Mouse (Mus musculus) CH12.LX (cell line): Measurements from ENCODE around the gene Exoc6b. TPM values are rescaled to one million over a fixed set of nuclear protein-coding genes. Genes with fewer than 3 reads are reported as not detected.
A peak's percentile ranks its signal among the peaks of the same experiment; 100 is the strongest.

Experiments
- DNase-seq: peaks from one replicate; pipeline ENCODE4 v3.0.0-alpha.2; 2013; ENCODE audit errors: extremely low read depth
- H3K27ac ChIP-seq: 2 replicates; pipeline ENCODE4 v1.5.1; 2012; ENCODE audit warnings: low read depth, mild to moderate bottlenecking, control low read depth, moderate library complexity; ENCODE audit not compliant: insufficient read depth
- H3K27me3 ChIP-seq: replicated peaks from 2 replicates; pipeline ENCODE3; 2012; ENCODE audit warnings: inconsistent platforms
- H3K36me3 ChIP-seq, 2 experiments: replicated peaks in 1 of 2; 2 replicates each; pipeline versions ENCODE3 to v1.6.1; 2012; ENCODE audit warnings: inconsistent platforms in 1 of 2, low read length in 1 of 2, mild to moderate bottlenecking in 1 of 2, mixed read lengths in 1 of 2, moderate library complexity in 1 of 2; ENCODE audit not compliant: control insufficient read depth in 1 of 2, insufficient read depth in 1 of 2
- H3K4me1 ChIP-seq, 2 experiments: 2 replicates each; pipeline ENCODE4 v1.6.1; 2012; ENCODE audit warnings: inconsistent platforms in 1 of 2, moderate library complexity in 1 of 2; ENCODE audit not compliant: insufficient read depth in 2 of 2, control insufficient read depth in 1 of 2
- H3K4me2 ChIP-seq: 2 replicates; pipeline ENCODE4 v1.6.1; 2012; ENCODE audit warnings: low read depth, mild to moderate bottlenecking, control low read depth; ENCODE audit not compliant: poor library complexity, insufficient read depth, severe bottlenecking
- H3K4me3 ChIP-seq, 3 experiments: fragments of 150-350 bp in 1 of 3; sonication (generic) in 1 of 3; replicated peaks in 1 of 3; 2 replicates each; pipeline versions ENCODE3 to v1.5.1; 2011 to 2012; ENCODE audit warnings: low read depth in 2 of 3, low read length in 2 of 3, mild to moderate bottlenecking in 2 of 3, moderate library complexity in 2 of 3, control low read depth in 1 of 3, improper control_type of control experiment in 1 of 3, inconsistent platforms in 1 of 3, mixed read lengths in 1 of 3; ENCODE audit not compliant: poor library complexity in 1 of 3
- H3K79me2 ChIP-seq: replicated peaks from 2 replicates; pipeline ENCODE4 v1.6.1; 2012; ENCODE audit warnings: mild to moderate bottlenecking, moderate library complexity; ENCODE audit not compliant: control insufficient read depth, poor library complexity, insufficient read depth, severe bottlenecking; ENCODE audit errors: extremely low read depth
- H3K9ac ChIP-seq: 2 replicates; pipeline ENCODE4 v1.6.1; 2012; ENCODE audit warnings: low read depth, mild to moderate bottlenecking, control low read depth, moderate library complexity; ENCODE audit not compliant: insufficient read depth
- H3K9me3 ChIP-seq: replicated peaks from 2 replicates; pipeline ENCODE3; 2012; ENCODE audit warnings: low read length, inconsistent platforms, mixed read lengths
- BHLHE40 ChIP-seq: IDR thresholded peaks from 2 replicates; pipeline ENCODE4 v1.6.1; 2011; ENCODE audit warnings: mild to moderate bottlenecking, low read depth, low read length, improper control_type of control experiment
- CHD1 ChIP-seq: IDR thresholded peaks from 2 replicates; pipeline ENCODE4 v1.6.1; 2012; ENCODE audit warnings: low read depth, low read length, improper control_type of control experiment, inconsistent platforms
- CHD2 ChIP-seq: IDR thresholded peaks from 2 replicates; pipeline ENCODE4 v1.6.1; 2011; ENCODE audit warnings: low read length, improper control_type of control experiment
- ELF1 ChIP-seq: IDR thresholded peaks from 2 replicates; pipeline ENCODE4 v1.6.1; 2014; ENCODE audit warnings: low read depth, mild to moderate bottlenecking, inconsistent platforms, low read length, improper control_type of control experiment
- EP300 ChIP-seq: IDR thresholded peaks from 2 replicates; pipeline ENCODE4 v1.6.1; 2011; ENCODE audit warnings: low read length, improper control_type of control experiment
- ETS1 ChIP-seq: conservative IDR thresholded peaks from 2 replicates; pipeline ENCODE4 v1.6.1; 2012; ENCODE audit warnings: low read depth, mild to moderate bottlenecking, inconsistent platforms, low read length, improper control_type of control experiment, moderate library complexity
- GABPA ChIP-seq: IDR thresholded peaks from 2 replicates; pipeline ENCODE4 v1.6.1; 2012; ENCODE audit warnings: low read depth, low read length, improper control_type of control experiment, inconsistent platforms; ENCODE audit not compliant: insufficient replicate concordance
- HCFC1 ChIP-seq: IDR thresholded peaks from 2 replicates; pipeline ENCODE4 v1.6.1; 2012; ENCODE audit warnings: low read depth, mild to moderate bottlenecking, inconsistent platforms, low read length, improper control_type of control experiment
- IRF4 ChIP-seq: IDR thresholded peaks from 2 replicates; pipeline ENCODE4 v1.6.1; 2014; ENCODE audit warnings: low read depth, mild to moderate bottlenecking, inconsistent platforms, low read length, improper control_type of control experiment
- JUND ChIP-seq: conservative IDR thresholded peaks from 2 replicates; pipeline ENCODE4 v1.6.1; 2011; ENCODE audit warnings: low read depth, low read length, improper control_type of control experiment
- KAT2A ChIP-seq: IDR thresholded peaks from 2 replicates; pipeline ENCODE4 v1.6.1; 2012; ENCODE audit warnings: low read length, improper control_type of control experiment, inconsistent platforms; ENCODE audit not compliant: insufficient replicate concordance
- MAX ChIP-seq: IDR thresholded peaks from 2 replicates; pipeline ENCODE4 v1.6.1; 2011; ENCODE audit warnings: low read length, improper control_type of control experiment
- MAZ ChIP-seq: IDR thresholded peaks from 2 replicates; pipeline ENCODE4 v1.6.1; 2012; ENCODE audit warnings: low read depth, mild to moderate bottlenecking, inconsistent platforms, low read length, improper control_type of control experiment, moderate library complexity
- MEF2A ChIP-seq: IDR thresholded peaks from 2 replicates; pipeline ENCODE4 v1.6.1; 2014; ENCODE audit warnings: low read depth, mild to moderate bottlenecking, inconsistent platforms, low read length, improper control_type of control experiment, borderline replicate concordance
- MXI1 ChIP-seq: IDR thresholded peaks from 2 replicates; pipeline ENCODE4 v1.6.1; 2011; ENCODE audit warnings: mild to moderate bottlenecking, low read depth, low read length, improper control_type of control experiment
- NELFE ChIP-seq: IDR thresholded peaks from 2 replicates; pipeline ENCODE4 v1.6.1; 2011; ENCODE audit warnings: low read depth, low read length, improper control_type of control experiment
- NRF1 ChIP-seq: IDR thresholded peaks from 2 replicates; pipeline ENCODE4 v1.6.1; 2014; ENCODE audit warnings: low read depth, mild to moderate bottlenecking, inconsistent platforms, low read length, improper control_type of control experiment, moderate library complexity
- POLR2A ChIP-seq: IDR thresholded peaks from 2 replicates; pipeline ENCODE4 v1.6.1; 2011; ENCODE audit warnings: low read depth, mild to moderate bottlenecking, improper control_type of control experiment, low read length
- RAD21 ChIP-seq: IDR thresholded peaks from 2 replicates; pipeline ENCODE4 v1.6.1; 2011; ENCODE audit warnings: low read depth, mild to moderate bottlenecking, low read length, improper control_type of control experiment, moderate library complexity
- RCOR1 ChIP-seq: conservative IDR thresholded peaks from 2 replicates; pipeline ENCODE4 v1.6.1; 2012; ENCODE audit warnings: low read depth, mild to moderate bottlenecking, inconsistent platforms, low read length, improper control_type of control experiment
- SIN3A ChIP-seq: IDR thresholded peaks from 2 replicates; pipeline ENCODE4 v1.6.1; 2012; ENCODE audit warnings: low read length, improper control_type of control experiment, inconsistent platforms
- SMC3 ChIP-seq: IDR thresholded peaks from 2 replicates; pipeline ENCODE4 v1.6.1; 2011; ENCODE audit warnings: low read depth, low read length, improper control_type of control experiment
- TBP ChIP-seq: conservative IDR thresholded peaks from 2 replicates; pipeline ENCODE4 v1.6.1; 2011; ENCODE audit warnings: low read depth, low read length, improper control_type of control experiment
- TCF12 ChIP-seq: IDR thresholded peaks from 2 replicates; pipeline ENCODE4 v1.6.1; 2014; ENCODE audit warnings: low read depth, mild to moderate bottlenecking, inconsistent platforms, low read length, improper control_type of control experiment
- UBTF ChIP-seq: IDR thresholded peaks from 2 replicates; pipeline ENCODE4 v1.6.1; 2012; ENCODE audit warnings: low read depth, mild to moderate bottlenecking, inconsistent platforms, low read length, improper control_type of control experiment, moderate library complexity
- USF2 ChIP-seq: conservative IDR thresholded peaks from 2 replicates; pipeline ENCODE4 v1.6.1; 2011; ENCODE audit warnings: low read depth, low read length, improper control_type of control experiment
- ZC3H11A ChIP-seq: IDR thresholded peaks from 2 replicates; pipeline ENCODE4 v1.6.1; 2012; ENCODE audit warnings: low read depth, mild to moderate bottlenecking, inconsistent platforms, low read length, improper control_type of control experiment
- ZMIZ1 ChIP-seq: IDR thresholded peaks from 2 replicates; pipeline ENCODE4 v1.6.1; 2012; ENCODE audit warnings: low read depth, mild to moderate bottlenecking, inconsistent platforms, low read length, improper control_type of control experiment
- ZNF384 ChIP-seq: IDR thresholded peaks from 2 replicates; pipeline ENCODE4 v1.6.1; 2012; ENCODE audit warnings: low read depth, low read length, improper control_type of control experiment, inconsistent platforms
- dilution Hi-C: fragments of 300-500 bp; cut with MboI; formaldehyde crosslinking; loops from 2 replicates; pipeline ENCODE4 v1.14.3; 2020; ENCODE audit warnings: low sequenced_read_pairs; ENCODE audit not compliant: extremely low pct_unique_long_range_greater_than_20kb, extremely low pct_ligation_motif_present
- in situ Hi-C: fragments of 300-500 bp; cut with MboI; formaldehyde crosslinking; loops from 3 replicates; pipeline ENCODE4 v1.14.3; 2019; ENCODE audit warnings: low sequenced_read_pairs, low pct_ligation_motif_present, low pct_unique_long_range_greater_than_20kb, mixed read lengths
- polyA plus RNA-seq: library from polyadenylated mRNA; unstranded; fragments of >175 nt; gene quantifications from 2 replicates; pipeline ENCODE4 v1.2.1, GENCODE M21; 2012; ENCODE audit warnings: low read depth; ENCODE audit not compliant: insufficient read length
- total RNA-seq, 2 experiments: library from RNA; depleted of rRNA; stranded (reverse); fragments of 300-350 nt in 1 of 2; fragments of >200 nt in 1 of 2; gene quantifications; 2 replicates each; pipeline ENCODE4 v1.2.3; 2012 to 2014

The Exoc6b gene
- total and polyA plus RNA-seq, 3 experiments, result 1.7 to 5.2 (median 3.5) TPM

DNA sequence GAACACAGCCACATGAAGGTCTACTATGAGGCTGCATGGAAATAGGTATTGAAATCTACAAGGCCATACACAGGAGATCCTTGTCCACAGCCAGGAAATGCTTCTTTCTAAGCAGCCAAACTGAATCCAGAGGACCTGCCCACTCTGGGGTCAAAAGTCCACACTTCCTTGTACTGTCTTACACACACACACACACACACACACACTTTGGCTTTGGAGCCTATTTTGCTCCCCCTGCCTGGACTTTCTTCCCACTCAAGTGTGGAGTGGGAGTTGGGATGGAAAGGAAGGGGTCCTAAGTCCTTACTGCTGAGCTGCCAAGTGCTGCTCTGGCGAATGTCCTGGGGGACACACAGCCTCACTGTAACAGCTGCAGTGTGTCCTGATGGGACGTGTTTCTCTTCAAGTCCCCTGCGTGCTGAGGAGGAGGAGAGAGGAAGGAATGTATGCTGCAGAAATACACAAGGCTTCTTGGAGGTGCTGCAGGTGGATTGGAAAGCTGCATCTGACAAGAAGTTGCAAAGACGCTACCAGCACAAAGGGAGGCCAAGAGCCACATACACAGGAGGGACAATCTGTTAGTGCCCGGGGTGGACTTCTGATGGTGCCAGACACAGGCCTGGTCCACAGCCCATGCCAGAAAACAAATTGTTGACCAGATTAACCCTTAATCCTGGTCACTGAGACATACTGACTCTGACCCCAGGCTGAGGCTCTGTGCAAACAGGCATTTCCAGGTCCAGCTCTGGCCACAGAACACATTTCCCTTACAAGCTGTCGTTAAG, 478.2 kb downstream of the Exoc6b start:
- H3K27me3 ChIP-seq, result peaks cover 93% of the 10 kb centered on the region
- H3K79me2 ChIP-seq, result no peaks in the 10 kb centered on the region
- no peak overlapping the region for H3K27ac ChIP-seq
- DNase-seq, result no peak
- H3K9ac ChIP-seq, result no peak overlapping the region
- H3K4me3 ChIP-seq, result no peak overlapping the region
- peaks cover 5% of the 10 kb centered on the region for H3K9me3 ChIP-seq
- no peaks in the 10 kb centered on the region for H3K36me3 ChIP-seq
- in situ Hi-C loops, result loop anchor here (25.0 kb wide), 2 partner anchors 179 to 321 kb away; no protein-coding TSS in a partner anchor
- peaks cover 0 to 21% of the 10 kb centered on the region in 2 experiments; a peak in 3 of 4 replicates for H3K4me1 ChIP-seq
- TF ChIP-seq ETS1 (no peak), MEF2A (no peak), SIN3A (no peak), BHLHE40 (no peak), TCF12 (no peak), GABPA (no peak), ZNF384 (no peak), MXI1 (no peak), MAZ (no peak), NRF1 (no peak), JUND (no peak), HCFC1 (no peak), UBTF (no peak)
- H3K4me2 ChIP-seq, result no peak overlapping the region
- dilution Hi-C loops, result no loop called here

DNA sequence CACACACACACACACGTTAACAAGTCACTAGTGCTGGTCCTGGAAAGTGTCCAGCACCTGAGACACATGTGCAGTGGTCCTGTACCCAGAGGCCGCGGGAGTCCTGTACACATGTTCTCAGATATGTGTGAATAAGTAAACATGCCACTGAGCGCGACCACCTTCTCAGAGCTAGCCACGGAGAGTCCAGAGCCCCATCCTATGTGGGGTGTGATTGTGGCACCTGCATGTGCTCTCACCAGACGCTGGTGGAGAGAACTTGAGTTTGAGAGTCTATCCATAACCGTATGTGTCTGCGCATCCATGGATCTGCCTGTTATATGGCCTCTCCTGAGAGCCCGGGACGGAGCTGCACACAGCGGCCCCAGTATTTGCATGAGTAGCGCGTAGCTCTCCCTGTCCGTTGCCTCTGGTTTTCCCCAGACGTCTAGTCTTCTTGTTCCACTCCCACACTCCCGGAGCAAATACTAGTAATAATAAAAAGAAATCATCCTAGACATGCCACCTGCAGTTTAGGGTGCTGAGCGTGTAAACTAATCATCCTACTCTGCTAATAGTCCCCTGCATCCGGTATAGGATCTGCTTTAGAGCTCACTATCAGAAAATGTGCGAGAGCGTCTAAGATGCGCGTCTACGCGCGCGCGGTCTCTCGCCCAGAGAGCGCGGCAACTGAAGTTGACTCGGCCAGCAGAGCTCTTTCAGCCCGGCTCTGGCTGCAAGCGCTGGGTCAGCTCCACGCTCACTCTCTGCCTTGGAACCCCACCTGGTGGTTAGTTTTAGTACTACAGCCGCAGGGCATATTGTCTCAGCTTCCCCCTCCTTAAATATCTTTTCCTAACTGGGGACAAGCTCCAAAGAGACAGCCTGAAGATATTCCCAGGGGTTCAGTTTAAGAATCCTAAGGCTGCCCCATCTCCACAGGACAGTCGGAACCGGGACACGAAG, 479.3 kb downstream of the Exoc6b start:
- Histone ChIP-seq H3K4me3 (no peak overlapping the region), H3K36me3 (no peaks in the 10 kb centered on the region), H3K79me2 (no peaks in the 10 kb centered on the region), H3K4me1 (peaks cover 0 to 21% of the 10 kb centered on the region in 2 experiments; a peak in 3 of 4 replicates), H3K9me3 (peaks cover 15% of the 10 kb centered on the region), H3K27ac (no peak overlapping the region), H3K4me2 (peak overlapping the region; percentile 45; the same call in 1 of the 2 replicates), H3K9ac (no peak overlapping the region), H3K27me3 (peaks cover 85% of the 10 kb centered on the region)
- in situ Hi-C loops (loop anchor here (10.0 to 25.0 kb wide), 3 partner anchors 178 to 495 kb away; no protein-coding TSS in a partner anchor), dilution Hi-C loops (no loop called here)
- DNase-seq, result peak; percentile 74
- TF ChIP-seq POLR2A (no peak), SMC3 (peak; percentile 82), CHD2 (no peak), RAD21 (peak; percentile 89), TBP (no peak), USF2 (no peak), ZC3H11A (no peak), SIN3A (no peak), MAZ (no peak), NELFE (no peak), RCOR1 (no peak), BHLHE40 (peak; percentile 26; the same call in 1 of the 2 replicates), IRF4 (no peak), ZNF384 (no peak), KAT2A (no peak), ELF1 (no peak), EP300 (no peak), CHD1 (no peak), TCF12 (no peak), ZMIZ1 (no peak), MAX (no peak)
